Mouse (Mus musculus) neural tube, embryonic 11.5 days (tissue): ENCODE measurements around the gene Lrrc45. TPM values are rescaled to one million over a fixed set of nuclear protein-coding genes. Genes with fewer than 3 reads are reported as not detected.
A peak's percentile ranks its signal among the peaks of the same experiment; 100 is the strongest.

Source experiments
- ATAC-seq: fragments of 200-750 bp; cut with Nextera tagmentation; 2 replicates; pipeline ENCODE4 v1.8.0; 2017; ENCODE audit warnings: moderate number of reproducible peaks, mild to moderate bottlenecking, moderate TSS enrichment, moderate library complexity; ENCODE audit not compliant: insufficient read depth, low FRiP score, low TSS enrichment
- DNase-seq: peaks from one replicate; pipeline ENCODE4 v3.0.0-alpha.2; 2015; ENCODE audit warnings: low spot score
- H3K27ac ChIP-seq: fragments of 300-500 bp; sonication (generic); 2 replicates; pipeline ENCODE4 v1.5.1; 2014; ENCODE audit warnings: low read depth, mild to moderate bottlenecking, low read length
- H3K27me3 ChIP-seq: fragments of 300-500 bp; sonication (generic); 2 replicates; pipeline ENCODE4 v1.6.1; 2014; ENCODE audit warnings: mild to moderate bottlenecking, low read length, mixed read lengths; ENCODE audit not compliant: control insufficient read depth, insufficient read depth
- H3K36me3 ChIP-seq: fragments of 300-500 bp; sonication (generic); 2 replicates; pipeline ENCODE4 v1.6.1; 2014; ENCODE audit warnings: mild to moderate bottlenecking, low read length, moderate library complexity, mixed read lengths; ENCODE audit not compliant: control insufficient read depth, insufficient read depth
- H3K4me1 ChIP-seq: fragments of 300-500 bp; sonication (generic); 2 replicates; pipeline ENCODE4 v1.6.1; 2014; ENCODE audit warnings: low read length, mixed read lengths; ENCODE audit not compliant: control insufficient read depth, insufficient read depth
- H3K4me2 ChIP-seq: fragments of 300-500 bp; sonication (generic); 2 replicates; pipeline ENCODE4 v1.6.1; 2014; ENCODE audit warnings: low read depth, mild to moderate bottlenecking, moderate library complexity
- H3K4me3 ChIP-seq: fragments of 300-500 bp; sonication (generic); 2 replicates; pipeline ENCODE4 v1.5.1; 2014; ENCODE audit warnings: low read depth, low read length
- H3K9ac ChIP-seq: fragments of 300-500 bp; sonication (generic); 2 replicates; pipeline ENCODE4 v1.6.1; 2014; ENCODE audit warnings: mild to moderate bottlenecking, low read length
- H3K9me3 ChIP-seq: fragments of 300-500 bp; sonication (generic); 2 replicates; pipeline ENCODE4 v1.6.1; 2016; ENCODE audit warnings: low read length; ENCODE audit not compliant: control insufficient read depth
- WGBS: fragments of 180-500 bp; shearing (Covaris S2); extraction: QIAGEN DNeasy Blood & Tissue Kit; methylation state at CpG from one replicate; pipeline ENCODE4 v1.1.7; 2014; 5-methylcytosine and 5-hydroxymethylcytosine counted together
- polyA plus RNA-seq: library from polyadenylated mRNA; unstranded; fragments of >200 nt; fragmentation: Nextera tagmentation; extraction: Ambion mirVana; gene quantifications from 2 replicates; pipeline ENCODE4 v1.2.1, GENCODE M21; 2014

Lrrc45 gene
- polyA plus RNA-seq, 1 experiment from 2014 or later, result 44.7 TPM

GRCm38 (mm10) chr11:120709551-120709950 lies 4.2 kb upstream of the Lrrc45 start:
- 77% methylated on average over 2 of the region's 2 CpGs for WGBS
- H3K4me2 ChIP-seq, result no peak overlapping the region
- no peak for ATAC-seq
- no peak overlapping the region for H3K4me3 ChIP-seq
- H3K36me3 ChIP-seq, result no peaks in the 10 kb centered on the region; the same call in 1 of the 2 replicates
- H3K9ac ChIP-seq, result no peak overlapping the region
- H3K4me1 ChIP-seq, result peaks cover 32% of the 10 kb centered on the region
- DNase-seq, result no peak
- H3K9me3 ChIP-seq, result no peaks in the 10 kb centered on the region
- H3K27me3 ChIP-seq, result no peaks in the 10 kb centered on the region
- H3K27ac ChIP-seq, result no peak overlapping the region

- WGBS, result 25% methylated on average over 5 of the region's 5 CpGs
- no peak overlapping the region for H3K27ac ChIP-seq
- no peak for ATAC-seq
Observed at GRCm38 (mm10) chr11:120710672-120711071, 3.1 kb upstream of the Lrrc45 start.

GRCm38 (mm10) chr11:120711980-120712604 lies 1.6 kb upstream of the Lrrc45 start:
- Histone ChIP-seq H3K27me3 (no peaks in the 10 kb centered on the region), H3K9ac (no peak overlapping the region; the same call in 1 of the 2 replicates), H3K9me3 (no peaks in the 10 kb centered on the region), H3K27ac (no peak overlapping the region), H3K36me3 (peaks cover 2% of the 10 kb centered on the region), H3K4me2 (peak overlapping the region; percentile 88), H3K4me3 (no peak overlapping the region), H3K4me1 (peaks cover 19% of the 10 kb centered on the region)
- WGBS, result 53% methylated on average over 8 of the region's 8 CpGs
- DNase-seq (no peak), ATAC-seq (no peak)

More at GRCm38 (mm10) chr11:120710672-120711071, 3.1 kb upstream of the Lrrc45 start:
- Histone ChIP-seq H3K36me3 (no peaks in the 10 kb centered on the region; the same call in none of the 2 replicates), H3K4me1 (peaks cover 30% of the 10 kb centered on the region), H3K4me2 (no peak overlapping the region), H3K4me3 (no peak overlapping the region), H3K27me3 (no peaks in the 10 kb centered on the region), H3K9me3 (no peaks in the 10 kb centered on the region), H3K9ac (no peak overlapping the region)
- no peak for DNase-seq

GRCm38 (mm10) chr11:120712771-120713568 lies 755 bp upstream of the Lrrc45 start:
- Histone ChIP-seq H3K4me2 (peak overlapping the region; percentile 88), H3K9me3 (no peaks in the 10 kb centered on the region), H3K36me3 (peaks cover 6% of the 10 kb centered on the region), H3K4me3 (peak overlapping the region; percentile 65), H3K9ac (peak overlapping the region; percentile 41), H3K27me3 (no peaks in the 10 kb centered on the region), H3K4me1 (peaks cover 12% of the 10 kb centered on the region), H3K27ac (peak overlapping the region; percentile 3; the same call in 1 of the 2 replicates)
- whole genome bisulfite sequencing, result under 1% methylated on average over 38 of the region's 38 CpGs
- DNase-seq, result peak; percentile 74
- peak; percentile 57 for ATAC-seq

- 60% methylated on average over 10 of the region's 10 CpGs for WGBS
- peak overlapping the region; percentile 96 for H3K4me2 ChIP-seq
- H3K9me3 ChIP-seq, result no peaks in the 10 kb centered on the region
- peaks cover 6% of the 10 kb centered on the region for H3K36me3 ChIP-seq
- H3K27ac ChIP-seq, result no peak overlapping the region
- peak overlapping the region; percentile 62 for H3K9ac ChIP-seq
- H3K4me1 ChIP-seq, result peaks cover 12% of the 10 kb centered on the region
- H3K27me3 ChIP-seq, result no peaks in the 10 kb centered on the region
- no peak for ATAC-seq
- H3K4me3 ChIP-seq, result peak overlapping the region; percentile 65
- no peak for DNase-seq
Observed at GRCm38 (mm10) chr11:120714546-120714945, 821 bp downstream of the Lrrc45 start.

GRCm38 (mm10) chr11:120715131-120715530 lies 1.4 kb downstream of the Lrrc45 start:
- peaks cover 12% of the 10 kb centered on the region for H3K4me1 ChIP-seq
- ATAC-seq, result no peak
- no peak overlapping the region for H3K4me2 ChIP-seq
- no peak overlapping the region for H3K4me3 ChIP-seq
- H3K27me3 ChIP-seq, result no peaks in the 10 kb centered on the region
- H3K36me3 ChIP-seq, result peaks cover 6% of the 10 kb centered on the region
- 90% methylated on average over 9 of the region's 9 CpGs for WGBS
- H3K9me3 ChIP-seq, result no peaks in the 10 kb centered on the region
- H3K27ac ChIP-seq, result no peak overlapping the region
- no peak overlapping the region for H3K9ac ChIP-seq
- DNase-seq, result no peak

GRCm38 (mm10) chr11:120719242-120719641 lies 5.5 kb downstream of the Lrrc45 start:
- peaks cover 6% of the 10 kb centered on the region for H3K36me3 ChIP-seq
- H3K27me3 ChIP-seq, result peaks cover 13% of the 10 kb centered on the region
- no peak overlapping the region for H3K9ac ChIP-seq
- no peak overlapping the region for H3K4me3 ChIP-seq
- H3K27ac ChIP-seq, result no peak overlapping the region
- DNase-seq, result no peak
- no peak overlapping the region for H3K4me2 ChIP-seq
- 91% methylated on average over 9 of the region's 9 CpGs for WGBS
- H3K4me1 ChIP-seq, result peaks cover 21% of the 10 kb centered on the region
- no peak for ATAC-seq
- no peaks in the 10 kb centered on the region for H3K9me3 ChIP-seq

- no peak overlapping the region for H3K27ac ChIP-seq
- H3K36me3 ChIP-seq, result peaks cover 6% of the 10 kb centered on the region
- H3K4me2 ChIP-seq, result no peak overlapping the region
- no peaks in the 10 kb centered on the region for H3K9me3 ChIP-seq
- no peak overlapping the region for H3K9ac ChIP-seq
- 89% methylated on average over 13 of the region's 13 CpGs for WGBS
- H3K27me3 ChIP-seq, result peaks cover 13% of the 10 kb centered on the region
- peaks cover 14% of the 10 kb centered on the region for H3K4me1 ChIP-seq
- DNase-seq (no peak), ATAC-seq (no peak)
- H3K4me3 ChIP-seq, result no peak overlapping the region
Observed at GRCm38 (mm10) chr11:120719841-120720376, 6.2 kb downstream of the Lrrc45 start.
